Mouse (Mus musculus): ENCODE measurements around the gene Spn. TPM values are rescaled to one million over a fixed set of nuclear protein-coding genes. Genes with fewer than 3 reads are reported as not detected.
A peak's percentile ranks its signal among the peaks of the same experiment; 100 is the strongest.

The Spn gene
- polyA plus RNA-seq, 1 experiment: not detected

- no peak for TF ChIP-seq CTCF (IDR thresholded peaks at IDR 0.05; ENCODE audit: borderline replicate concordance, insufficient read depth, low read length)
- TF ChIP-seq POLR2A (IDR thresholded peaks at IDR 0.05; ENCODE audit: low read depth, low read length): no peak
- H3K27ac ChIP-seq (ENCODE audit: insufficient read depth, low read length): no peak overlapping the region
Observed at GRCm38 (mm10) chr7:127144412-127144811, 6.8 kb upstream of the Spn start.

GRCm38 (mm10) chr7:127142666-127143065, 5.0 kb upstream of the Spn start:
- no peak for TF ChIP-seq POLR2A (IDR thresholded peaks at IDR 0.05; ENCODE audit: low read depth, low read length)
- no peak for TF ChIP-seq CTCF (IDR thresholded peaks at IDR 0.05; ENCODE audit: borderline replicate concordance, insufficient read depth, low read length)
- Histone ChIP-seq H3K27ac (ENCODE audit: insufficient read depth, low read length) (no peak overlapping the region), H3K4me3 (ENCODE audit: insufficient read depth, low read length) (no peak overlapping the region), H3K4me1 (ENCODE audit: control insufficient read depth, insufficient read depth, low read length) (no peaks in the 10 kb centered on the region)

More at GRCm38 (mm10) chr7:127144412-127144811, 6.8 kb upstream of the Spn start:
- no peaks in the 10 kb centered on the region for H3K4me1 ChIP-seq (ENCODE audit: control insufficient read depth, insufficient read depth, low read length)
- no peak overlapping the region for H3K4me3 ChIP-seq (ENCODE audit: insufficient read depth, low read length)

DNA sequence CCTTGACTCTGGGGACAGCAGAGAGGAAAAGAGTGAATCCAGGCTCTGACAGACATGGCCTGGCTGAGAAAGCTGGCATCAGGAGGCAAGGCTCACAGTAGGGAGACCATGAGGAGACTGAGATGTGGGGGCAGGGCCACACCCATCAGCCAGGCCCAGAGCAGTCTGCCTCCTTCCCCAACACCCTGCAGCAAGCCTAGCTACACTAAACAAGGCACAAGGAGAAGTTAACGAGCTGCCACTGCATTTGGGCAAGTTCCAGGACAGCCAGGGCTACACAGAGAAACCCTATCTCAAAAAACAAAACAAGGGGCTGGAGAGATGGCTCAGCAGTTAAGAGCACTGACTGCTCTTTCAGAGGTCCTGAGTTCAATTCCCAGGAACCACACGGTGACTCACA, 4.6 kb upstream of the Spn start:
- H3K4me3 ChIP-seq (ENCODE audit: insufficient read depth, low read length): no peak overlapping the region
- no peak for TF ChIP-seq POLR2A (IDR thresholded peaks at IDR 0.05; ENCODE audit: low read depth, low read length)
- H3K27ac ChIP-seq (ENCODE audit: insufficient read depth, low read length): no peak overlapping the region
- H3K4me1 ChIP-seq (ENCODE audit: control insufficient read depth, insufficient read depth, low read length): no peaks in the 10 kb centered on the region

DNA sequence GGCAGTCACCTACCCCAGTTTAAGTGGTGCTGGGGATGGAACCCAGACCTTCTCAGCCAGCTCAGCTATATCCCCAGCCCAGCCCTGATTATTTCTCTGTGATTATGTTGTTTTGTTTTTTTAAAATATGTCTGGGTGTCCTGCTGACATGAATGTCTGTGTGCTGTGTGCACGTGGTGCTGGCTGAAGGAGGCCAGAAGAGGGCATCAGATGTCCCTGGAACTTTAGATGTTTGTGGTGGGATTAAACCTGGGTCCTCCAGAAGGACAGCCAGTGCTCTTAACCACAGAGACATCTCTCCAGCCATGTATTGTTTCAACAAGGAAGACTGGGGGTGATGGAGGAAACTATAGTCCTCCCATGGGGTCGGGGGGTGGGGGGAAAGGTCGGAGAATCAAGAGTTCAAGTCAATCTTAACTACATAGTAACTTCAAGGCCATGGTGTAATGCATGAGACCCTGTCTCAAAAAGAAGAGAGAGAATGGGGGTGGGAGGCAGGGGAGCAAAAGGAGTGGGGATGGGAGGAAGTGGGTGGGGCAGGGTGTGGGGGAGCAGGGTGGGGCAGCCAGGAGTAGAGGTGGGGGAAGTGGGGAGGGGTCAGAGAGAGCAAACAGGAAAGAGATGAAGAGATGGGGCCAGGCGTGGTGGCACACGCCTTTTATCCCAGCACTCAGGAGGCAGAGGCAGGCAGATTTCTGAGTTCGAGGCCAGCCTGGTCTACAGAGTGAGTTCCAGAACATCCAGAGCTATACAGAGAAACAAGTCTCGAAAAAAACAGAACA, 3.2 kb upstream of the Spn start:
- no peaks in the 10 kb centered on the region for H3K4me1 ChIP-seq (ENCODE audit: control insufficient read depth, insufficient read depth, low read length)
- TF ChIP-seq POLR2A (IDR thresholded peaks at IDR 0.05; ENCODE audit: low read depth, low read length): no peak
- TF ChIP-seq CTCF (IDR thresholded peaks at IDR 0.05; ENCODE audit: borderline replicate concordance, insufficient read depth, low read length): peak; percentile 22; the same call in 1 of the 2 replicates
- no peak overlapping the region for H3K4me3 ChIP-seq (ENCODE audit: insufficient read depth, low read length)
- H3K27ac ChIP-seq (ENCODE audit: insufficient read depth, low read length): no peak overlapping the region

GRCm38 (mm10) chr7:127139562-127139961, 1.9 kb upstream of the Spn start:
- H3K4me1 ChIP-seq (ENCODE audit: control insufficient read depth, insufficient read depth, low read length): no peaks in the 10 kb centered on the region
- TF ChIP-seq CTCF (IDR thresholded peaks at IDR 0.05; ENCODE audit: borderline replicate concordance, insufficient read depth, low read length): no peak
- TF ChIP-seq POLR2A (IDR thresholded peaks at IDR 0.05; ENCODE audit: low read depth, low read length): no peak
- H3K27ac ChIP-seq (ENCODE audit: insufficient read depth, low read length): no peak overlapping the region
- H3K4me3 ChIP-seq (ENCODE audit: insufficient read depth, low read length): no peak overlapping the region

DNA sequence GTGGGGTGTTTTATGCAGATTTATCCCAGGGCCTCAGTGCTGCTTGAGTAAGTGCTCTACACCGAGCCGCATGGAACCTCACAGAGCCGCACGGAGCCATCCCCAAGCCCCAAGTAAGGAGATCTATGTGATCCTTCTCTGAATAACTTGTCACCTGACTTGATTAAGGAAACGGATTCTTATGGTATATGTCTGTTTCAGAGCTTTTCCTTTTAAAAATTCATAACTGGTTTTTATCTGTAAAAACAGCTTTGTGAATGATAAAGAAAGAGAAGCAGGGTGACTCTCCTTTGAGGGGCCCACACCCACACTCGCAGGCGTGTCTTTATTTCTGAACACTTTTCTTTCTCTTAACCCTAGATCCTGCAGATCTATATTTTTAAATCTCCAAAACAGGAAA, 1.5 kb upstream of the Spn start:
- no peak overlapping the region for H3K27ac ChIP-seq (ENCODE audit: insufficient read depth, low read length)
- TF ChIP-seq CTCF (IDR thresholded peaks at IDR 0.05; ENCODE audit: borderline replicate concordance, insufficient read depth, low read length): no peak
- TF ChIP-seq POLR2A (IDR thresholded peaks at IDR 0.05; ENCODE audit: low read depth, low read length): no peak

DNA sequence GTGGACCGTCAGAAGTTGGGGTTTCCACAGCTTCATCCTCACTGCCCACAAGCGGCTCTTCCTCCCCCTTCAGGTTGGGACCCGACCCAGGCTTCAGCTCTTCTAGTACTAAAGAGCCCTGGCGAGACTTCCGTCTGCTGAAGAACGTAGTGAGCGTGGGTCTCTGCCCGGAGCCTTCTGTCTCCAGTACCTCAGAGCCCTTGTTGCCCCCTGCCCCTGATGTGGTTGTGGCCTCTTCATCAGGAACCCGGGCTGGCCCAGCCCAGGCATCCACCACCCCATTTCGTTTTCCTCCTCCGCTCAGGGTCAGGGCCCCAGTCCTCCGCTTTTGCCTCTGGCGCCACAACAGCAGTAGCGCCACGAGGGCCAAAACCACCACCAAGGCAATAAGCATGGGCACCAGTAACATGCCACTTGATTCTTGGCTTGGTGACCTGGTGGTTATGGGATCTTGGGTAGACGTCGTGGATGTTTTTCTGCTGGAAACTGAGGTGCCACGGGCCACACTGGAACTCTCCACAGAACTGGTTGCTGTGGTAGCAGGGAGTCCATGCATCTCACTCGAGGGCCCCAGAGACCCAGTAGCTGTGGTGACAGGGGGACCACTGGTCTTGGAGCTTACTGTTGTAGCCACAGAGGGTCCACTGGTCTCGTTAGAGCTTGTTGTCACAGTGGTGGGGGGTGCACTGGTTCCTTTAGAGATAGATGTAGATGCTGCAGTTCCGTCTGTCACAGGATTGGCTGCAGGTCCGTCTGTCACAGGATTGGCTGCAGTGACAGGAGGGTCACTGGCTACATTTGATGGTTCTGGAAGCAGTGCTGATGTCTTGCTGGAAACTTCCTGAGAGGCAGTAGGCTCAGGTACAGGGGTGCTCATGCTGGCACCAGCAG, 1.2 kb downstream of the Spn start:
- Histone ChIP-seq H3K4me3 (ENCODE audit: insufficient read depth, low read length) (no peak overlapping the region), H3K27ac (ENCODE audit: insufficient read depth, low read length) (no peak overlapping the region), H3K4me1 (ENCODE audit: control insufficient read depth, insufficient read depth, low read length) (no peaks in the 10 kb centered on the region)
- TF ChIP-seq POLR2A (IDR thresholded peaks at IDR 0.05; ENCODE audit: low read depth, low read length) (no peak), CTCF (IDR thresholded peaks at IDR 0.05; ENCODE audit: borderline replicate concordance, insufficient read depth, low read length) (no peak)

More for the DNA sequence above, 1.5 kb upstream of the Spn start:
- Histone ChIP-seq H3K4me1 (ENCODE audit: control insufficient read depth, insufficient read depth, low read length) (no peaks in the 10 kb centered on the region), H3K4me3 (ENCODE audit: insufficient read depth, low read length) (no peak overlapping the region)

- H3K4me1 ChIP-seq (ENCODE audit: control insufficient read depth, insufficient read depth, low read length): no peaks in the 10 kb centered on the region
- no peak overlapping the region for H3K4me3 ChIP-seq (ENCODE audit: insufficient read depth, low read length)
- TF ChIP-seq CTCF (IDR thresholded peaks at IDR 0.05; ENCODE audit: borderline replicate concordance, insufficient read depth, low read length) (no peak), POLR2A (IDR thresholded peaks at IDR 0.05; ENCODE audit: low read depth, low read length) (no peak)
- H3K27ac ChIP-seq (ENCODE audit: insufficient read depth, low read length): no peak overlapping the region
Observed at GRCm38 (mm10) chr7:127134821-127135447, 2.7 kb downstream of the Spn start.

DNA sequence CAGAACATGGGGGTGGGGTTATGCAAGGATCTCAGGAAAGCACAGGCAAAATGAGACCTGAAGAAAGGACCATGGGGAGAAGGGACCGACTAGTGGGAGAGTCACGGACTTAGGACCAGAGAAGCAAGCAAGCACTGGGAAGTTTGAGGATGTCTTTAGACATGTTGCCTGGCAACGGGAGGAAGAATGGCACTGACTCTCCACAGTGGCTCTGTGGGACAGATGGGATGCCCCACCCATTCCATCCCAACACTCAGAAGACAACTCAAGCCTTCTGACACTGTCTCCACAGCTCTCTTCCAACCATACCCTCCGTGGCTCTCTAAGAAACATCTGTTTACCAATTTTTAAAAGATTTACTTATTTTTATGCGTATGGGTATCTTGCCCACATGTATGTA, 4.5 kb downstream of the Spn start:
- no peak for TF ChIP-seq POLR2A (IDR thresholded peaks at IDR 0.05; ENCODE audit: low read depth, low read length)
- TF ChIP-seq CTCF (IDR thresholded peaks at IDR 0.05; ENCODE audit: borderline replicate concordance, insufficient read depth, low read length): no peak
- H3K4me1 ChIP-seq (ENCODE audit: control insufficient read depth, insufficient read depth, low read length): no peaks in the 10 kb centered on the region
- H3K4me3 ChIP-seq (ENCODE audit: insufficient read depth, low read length): no peak overlapping the region
- H3K27ac ChIP-seq (ENCODE audit: insufficient read depth, low read length): no peak overlapping the region

Measured in embryonic fibroblast, embryonic 13.5 days (primary cell).